Mouse (Mus musculus): ENCODE measurements at regions not wholly inside any gene's neighbourhood (a gene's known extent, or its start where the extent isn't known, plus 50 kb on each side); places are given as distances from the start of the nearest gene placed in this dataset.

DNA sequence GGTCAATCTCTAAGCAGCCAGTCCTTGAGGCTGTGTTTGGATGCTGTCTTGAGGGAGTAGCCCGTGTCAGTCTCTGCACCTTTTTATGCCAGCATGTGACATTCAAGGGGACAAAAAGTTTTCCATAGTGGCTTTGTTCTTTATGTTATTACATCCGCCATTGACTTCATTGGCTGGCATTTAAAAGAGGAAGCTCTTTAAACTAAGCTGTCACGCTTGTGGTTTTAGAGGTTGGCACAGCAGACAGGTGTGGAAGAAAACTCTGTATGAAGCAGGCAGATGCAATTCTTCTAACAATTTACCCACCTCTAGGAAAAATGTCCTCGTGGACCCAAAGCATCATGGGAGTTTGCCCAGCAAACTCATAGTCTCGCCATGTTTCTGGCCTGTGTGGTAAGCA lies 297.5 kb upstream of the Gadl1 start:
- no peak for DNase-seq (ENCODE audit: low spot score)

DNA sequence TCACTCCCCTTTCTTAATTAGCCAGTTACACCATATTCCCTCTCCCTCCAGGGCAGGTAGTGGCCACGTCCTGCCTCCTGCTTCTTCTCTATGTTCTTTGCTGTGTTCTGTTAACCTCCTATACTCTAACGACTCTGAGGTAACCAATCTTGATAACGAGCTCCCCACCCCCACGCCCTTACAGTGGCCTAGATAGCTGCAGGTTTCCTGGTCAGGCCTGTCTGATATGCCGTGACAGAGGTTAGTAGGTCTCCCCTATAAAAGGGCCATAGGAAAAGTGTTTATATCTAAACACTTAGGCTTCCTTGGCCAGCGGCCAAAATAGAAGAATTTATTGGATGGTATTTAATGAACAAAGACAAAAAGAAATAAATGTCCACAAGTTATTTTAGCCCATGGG lies 296.3 kb upstream of the Gadl1 start:
- no peak for DNase-seq (ENCODE audit: low spot score)

DNA sequence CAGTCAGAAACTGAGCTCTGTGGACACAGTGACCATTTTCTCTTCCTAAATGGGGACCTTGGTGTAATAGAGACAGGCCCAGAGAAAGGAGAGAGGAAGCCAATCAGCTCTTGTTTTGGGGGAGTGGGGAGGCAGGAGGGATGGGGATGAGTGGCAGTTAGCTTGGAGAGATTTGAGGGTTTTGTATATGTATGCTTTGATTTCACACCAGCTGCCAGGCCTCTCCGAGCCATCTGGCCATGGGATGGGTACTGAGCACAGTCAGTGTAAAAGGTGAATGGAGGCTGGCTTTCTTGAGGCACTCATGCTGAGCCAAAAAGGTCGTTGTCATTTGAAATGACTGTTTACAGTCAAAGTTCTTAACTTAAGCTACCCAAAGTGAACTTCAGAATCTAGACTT lies 295.2 kb upstream of the Gadl1 start:
- DNase-seq (ENCODE audit: low spot score), result no peak

- DNase-seq (ENCODE audit: low spot score), result no peak
These were observed 291.3 kb upstream of the Gadl1 start for GRCm38 (mm10) chr9:115617909-115618308.

DNA sequence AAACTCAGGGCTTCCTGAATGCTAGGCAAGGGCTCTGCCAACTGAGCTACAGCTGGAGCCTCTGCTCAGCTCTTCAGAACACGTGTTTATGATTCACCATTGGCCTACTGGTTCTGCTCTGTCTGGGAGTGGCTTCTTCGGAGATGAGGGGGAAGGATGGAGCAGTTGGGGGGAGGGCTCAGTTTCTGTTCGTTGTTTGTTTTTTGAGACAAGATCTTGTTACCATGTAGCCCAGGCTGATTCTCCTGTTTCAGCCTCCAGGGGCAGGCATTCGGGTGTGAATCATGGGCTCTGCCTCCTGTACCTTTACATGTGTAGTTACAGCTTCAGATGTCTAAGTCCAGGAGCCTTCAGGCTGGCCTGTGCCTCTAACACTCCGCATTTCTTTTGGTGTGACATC lies 285.3 kb upstream of the Gadl1 start:
- DNase-seq (ENCODE audit: low spot score), result no peak

GRCm38 (mm10) chr9:115624721-115625496 lies 284.3 kb upstream of the Gadl1 start:
- DNase-seq (ENCODE audit: low spot score), result no peak

- DNase-seq (ENCODE audit: low spot score), result no peak
These were observed 281.7 kb upstream of the Gadl1 start for GRCm38 (mm10) chr9:115627551-115627950.

- DNase-seq (ENCODE audit: low spot score), result no peak
These were observed 272.1 kb upstream of the Gadl1 start for GRCm38 (mm10) chr9:115637114-115637513.

DNA sequence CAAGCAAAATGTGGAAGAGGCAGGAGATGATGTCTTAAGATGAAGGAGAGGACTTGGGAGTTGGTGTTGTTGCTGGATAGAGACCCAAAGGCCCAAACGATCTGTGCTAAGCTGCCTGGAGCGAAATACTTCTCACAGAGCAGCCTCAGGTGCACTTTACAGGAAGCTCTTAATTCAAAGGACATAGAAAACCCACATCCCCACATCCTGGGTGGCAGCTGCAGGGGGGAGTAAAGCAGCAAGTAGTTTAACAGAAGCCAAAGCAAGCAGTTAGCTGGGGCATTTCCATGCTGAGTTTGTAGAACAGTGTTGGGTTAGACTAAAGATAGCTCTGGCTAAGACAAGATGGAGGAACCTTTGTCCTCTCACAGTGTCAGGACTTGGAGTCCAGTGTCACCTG lies 268.5 kb upstream of the Gadl1 start:
- no peak for DNase-seq (ENCODE audit: low spot score)

DNA sequence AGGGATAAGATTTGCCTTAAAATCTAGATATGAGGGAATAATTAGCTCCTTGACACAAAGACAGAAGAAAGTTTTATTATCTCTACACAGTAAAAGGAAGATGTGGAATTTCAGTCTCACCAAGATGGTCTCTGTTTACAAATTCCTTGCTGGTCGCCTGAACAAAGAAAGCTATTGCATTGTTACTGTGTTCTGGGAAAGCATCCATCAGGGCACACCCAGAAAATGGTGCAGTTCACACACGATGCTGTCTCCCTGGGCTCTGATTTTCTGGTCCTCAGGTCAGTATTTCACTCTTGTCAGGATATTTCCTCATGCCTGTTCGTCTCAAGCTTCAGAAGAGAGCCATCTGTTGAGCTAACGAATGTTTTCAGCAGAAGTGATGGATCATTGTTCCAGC lies 267.2 kb upstream of the Gadl1 start:
- DNase-seq (ENCODE audit: low spot score), result no peak

DNA sequence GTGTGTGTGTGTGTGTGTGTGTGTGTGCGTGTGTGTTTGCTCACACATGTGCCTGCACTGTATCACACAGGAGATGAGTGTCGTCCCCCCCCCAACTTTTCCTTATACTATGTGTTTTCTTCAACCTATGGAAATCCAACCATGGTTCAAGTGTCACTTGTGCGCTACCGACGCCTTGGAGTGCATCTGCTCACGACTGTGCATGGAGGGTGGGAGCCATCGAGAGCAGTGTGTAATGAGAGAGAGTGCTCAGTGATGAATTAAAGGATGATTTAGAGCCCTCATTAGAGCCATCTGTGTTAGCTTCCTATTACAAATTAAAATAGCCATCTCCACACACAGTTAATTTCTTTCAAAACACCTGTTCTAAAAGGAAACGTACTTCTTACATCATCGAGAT lies 264.3 kb upstream of the Gadl1 start:
- no peak for DNase-seq (ENCODE audit: low spot score)

GRCm38 (mm10) chr9:115646226-115646625 lies 263.0 kb upstream of the Gadl1 start:
- DNase-seq (ENCODE audit: low spot score), result no peak

- no peak for DNase-seq (ENCODE audit: low spot score)
These were observed 257.5 kb upstream of the Gadl1 start for GRCm38 (mm10) chr9:115651708-115652107.

DNA sequence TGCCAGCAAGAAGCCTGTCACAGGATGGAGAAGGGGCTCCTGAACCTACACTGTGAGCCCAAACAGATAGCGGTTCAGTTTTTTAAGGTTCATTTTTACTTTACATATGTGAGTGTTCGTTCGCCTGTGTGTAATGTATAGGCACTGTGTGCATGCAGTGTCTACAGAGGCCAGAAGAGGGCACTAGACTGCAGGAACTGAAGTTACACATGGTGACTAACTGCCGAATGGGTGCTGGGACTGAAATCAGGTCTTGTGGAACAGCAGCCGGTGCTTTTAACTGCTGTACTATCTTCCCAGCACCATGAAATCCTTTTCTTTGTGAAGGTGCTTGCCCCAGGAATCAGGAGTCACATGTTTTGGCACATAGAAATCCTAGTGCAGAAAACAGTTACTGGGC lies 256.1 kb upstream of the Gadl1 start:
- DNase-seq (ENCODE audit: low spot score), result no peak

GRCm38 (mm10) chr9:115654933-115655332 lies 254.3 kb upstream of the Gadl1 start:
- DNase-seq (ENCODE audit: low spot score), result no peak

DNA sequence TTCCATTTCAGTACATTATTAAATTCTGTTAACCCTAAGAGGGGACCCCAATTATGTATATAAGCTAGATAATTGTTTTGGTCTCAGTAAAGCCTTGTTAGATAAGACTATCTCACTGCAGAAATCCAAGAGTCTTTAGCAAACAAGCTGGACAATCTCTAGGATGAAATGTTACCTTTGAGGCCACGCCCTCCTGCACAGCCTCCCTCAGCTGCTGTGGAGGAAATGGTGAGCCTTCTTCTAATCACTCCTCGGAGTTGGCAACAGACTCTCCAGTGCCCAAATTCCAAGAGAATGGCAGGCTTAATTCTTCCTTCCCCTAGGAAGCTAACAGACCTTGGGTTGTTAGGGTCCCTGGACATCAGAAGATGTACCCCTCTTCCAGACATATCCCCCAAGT lies 252.7 kb upstream of the Gadl1 start:
- DNase-seq (ENCODE audit: low spot score), result no peak

GRCm38 (mm10) chr9:115656994-115657713 lies 252.1 kb upstream of the Gadl1 start:
- no peak for DNase-seq (ENCODE audit: low spot score)

DNA sequence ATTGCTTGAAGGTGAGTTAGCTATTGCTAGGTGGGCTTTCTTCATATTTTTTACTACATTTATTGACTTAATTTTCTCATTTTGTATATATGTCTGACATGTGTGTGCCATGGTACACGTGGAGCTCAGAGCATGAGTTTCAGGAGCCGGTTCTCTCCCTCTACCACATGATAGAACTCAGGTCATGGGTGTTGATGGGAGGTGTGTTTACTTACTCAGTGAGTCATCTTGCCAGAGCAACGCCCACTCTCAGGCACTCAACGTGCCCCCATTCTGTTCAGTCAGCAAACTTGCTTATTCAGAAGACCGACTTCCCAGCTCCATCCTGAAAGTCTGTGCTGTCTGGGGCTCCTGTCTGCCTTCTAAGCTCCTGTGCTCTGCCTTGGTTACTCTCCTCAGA lies 250.8 kb upstream of the Gadl1 start:
- no peak for DNase-seq (ENCODE audit: low spot score)

DNA sequence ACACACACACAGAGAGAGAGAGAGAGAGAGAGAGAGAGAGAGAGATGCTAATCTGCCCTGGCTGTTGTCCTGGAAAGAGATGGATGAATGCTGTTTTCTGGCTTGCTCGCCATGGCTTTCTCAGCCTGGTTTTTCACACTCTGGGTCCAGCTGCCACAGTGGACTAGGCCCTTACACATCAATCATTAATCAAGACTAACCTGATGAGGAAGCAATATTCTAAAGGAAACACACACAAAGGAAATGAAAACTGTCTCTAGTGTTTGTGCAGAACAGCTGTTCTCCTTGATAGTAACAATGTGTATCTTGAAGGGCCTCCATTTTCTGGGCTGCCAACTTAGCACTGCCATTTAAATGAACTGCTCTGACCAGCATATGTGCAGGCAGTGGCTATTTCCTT lies 248.9 kb upstream of the Gadl1 start:
- DNase-seq (ENCODE audit: low spot score), result no peak

GRCm38 (mm10) chr9:115661834-115662425 lies 247.3 kb upstream of the Gadl1 start:
- DNase-seq (ENCODE audit: low spot score), result no peak

DNA sequence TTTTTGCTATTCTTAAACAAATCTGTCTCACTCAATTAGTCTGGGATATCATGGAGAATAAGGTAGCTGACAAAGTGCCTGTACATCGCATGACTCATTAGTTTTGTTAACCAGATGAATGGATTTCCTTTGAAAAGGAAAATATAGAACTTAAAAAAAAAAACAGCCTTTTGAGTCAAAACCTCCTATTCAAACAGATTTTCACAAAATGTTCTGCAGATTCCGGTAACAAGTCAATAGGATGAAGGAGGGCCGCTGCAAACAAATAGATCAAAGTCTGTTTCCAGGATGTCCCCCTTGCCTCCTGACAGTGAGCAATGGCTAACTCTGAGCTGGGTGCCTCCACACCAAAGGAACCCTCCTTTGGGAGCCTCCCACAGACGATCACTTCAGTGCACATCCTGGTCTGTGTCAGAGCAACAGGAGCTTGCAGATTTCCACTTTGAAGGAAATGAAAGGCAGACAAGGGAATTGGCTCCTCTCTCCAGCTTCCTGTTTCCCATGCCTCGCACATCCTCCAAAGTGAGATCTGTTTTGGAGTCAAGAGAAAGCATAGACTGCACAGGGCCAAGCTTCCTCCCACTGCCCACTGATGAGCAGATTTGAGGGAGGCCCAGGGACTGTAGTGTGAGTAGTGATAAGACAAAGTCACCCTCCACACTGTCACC lies 243.8 kb upstream of the Gadl1 start:
- no peak for DNase-seq (ENCODE audit: low spot score)

DNA sequence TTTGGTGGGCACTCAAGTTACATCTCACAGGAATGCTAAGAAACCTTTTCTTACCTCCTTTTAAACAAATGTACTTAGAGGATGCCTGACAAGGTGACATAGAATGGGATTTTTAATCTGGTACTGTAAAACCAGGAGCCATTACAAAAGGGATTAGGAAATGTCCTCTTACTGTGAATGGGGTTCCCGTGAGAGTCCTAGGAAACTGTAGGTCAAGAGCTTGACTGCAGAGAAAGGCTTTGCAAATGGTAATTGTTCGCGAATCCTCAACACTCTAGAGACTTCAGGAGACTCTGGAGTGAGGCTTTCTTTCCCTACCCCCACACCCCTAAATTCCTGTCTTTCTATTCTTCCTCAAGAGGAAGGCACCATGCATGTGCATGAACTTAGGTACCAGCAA lies 242.7 kb upstream of the Gadl1 start:
- no peak for DNase-seq (ENCODE audit: low spot score)
